ENCODE assay signal across 19 mouse cellular contexts in genomic region chr2:18038141-18038752, GRCm38 (mm10). TPM values are rescaled to one million over a fixed set of nuclear protein-coding genes. Genes with fewer than 3 reads are reported as not detected.
DNase-seq lines count a peak whose midpoint lies in the region; ATAC-seq and TF ChIP-seq lines count a peak whose summit lies in the region.
"Had no signal": no experiment of that assay in that cellular context is flagged by ENCODE, and none has a peak within 500 bp of the region (broad histone marks: within the 10 kb centered on the region; RNA-seq: fewer than 3 reads in every experiment).

No protein-coding gene starts in this region.

- 48% methylated on average over 3 of the region's 3 CpGs for WGBS in forebrain, embryonic 10.5 days
- WGBS in forebrain, embryonic 16.5 days, result 47% methylated on average over 3 of the region's 3 CpGs
- 41% methylated on average over 3 of the region's 3 CpGs for WGBS in forebrain, embryonic 11.5 days
- 48% methylated on average over 3 of the region's 3 CpGs for WGBS in kidney, embryonic 15.5 days

- TF ChIP-seq CTCF in layer of hippocampus, adult 2 months (conservative IDR thresholded peaks at IDR 0.05), result no peak

- H3K27ac ChIP-seq in forebrain, embryonic 10.5 days, result peak overlapping the region; percentile 99
- H3K27ac ChIP-seq in forebrain, embryonic 16.5 days (ENCODE audit: low read length), result no peak overlapping the region
- 0 out of 2 replicates have a peak overlapping the region, but pooled peaks have one; percentile 46 for H3K27ac ChIP-seq in layer of hippocampus, adult 2 months
- H3K27ac ChIP-seq in forebrain, embryonic 11.5 days (ENCODE audit: low read depth, low read length), result no peak overlapping the region
- H3K27ac ChIP-seq in kidney, embryonic 15.5 days, result peak overlapping the region; percentile 91; the same call in 1 of the 2 replicates
- H3K27ac ChIP-seq: gastrocnemius, adult 2 months had no signal

- no peak for DNase-seq in forebrain, embryonic 10.5 days (ENCODE audit: extremely low spot score, low spot score)
- DNase-seq in layer of hippocampus, adult 2 months (ENCODE audit: low spot score in 2 of 2), result no peak
- DNase-seq in layer of hippocampus, postnatal 36 days, result no peak
- DNase-seq in forebrain, embryonic 11.5 days (ENCODE audit: low spot score), result no peak
- DNase-seq in adrenal gland, postnatal 10 days, result no peak
- no peak for DNase-seq in frontal cortex, postnatal 14 days (ENCODE audit: low spot score in 2 of 2)
- DNase-seq: cerebellum, adult 11-12 months; gastrocnemius, adult 2 months; lung, adult 2 months had no signal

- no peaks in the 10 kb centered on the region for H3K9me3 ChIP-seq in forebrain, embryonic 10.5 days
- no peaks in the 10 kb centered on the region for H3K9me3 ChIP-seq in forebrain, embryonic 16.5 days (ENCODE audit: control insufficient read depth, low read length)
- no peaks in the 10 kb centered on the region for H3K9me3 ChIP-seq in forebrain, embryonic 11.5 days (ENCODE audit: control insufficient read depth, low read length)
- no peaks in the 10 kb centered on the region for H3K9me3 ChIP-seq in kidney, embryonic 15.5 days (replicated peaks)

- H3K36me3 ChIP-seq in forebrain, embryonic 10.5 days (replicated peaks), result 0 out of 2 replicates have a peak, but pooled peaks cover 7% of the 10 kb centered on the region
- no peaks in the 10 kb centered on the region for H3K36me3 ChIP-seq in forebrain, embryonic 16.5 days (ENCODE audit: control insufficient read depth, insufficient read depth)
- H3K36me3 ChIP-seq in forebrain, embryonic 11.5 days (ENCODE audit: control insufficient read depth, insufficient read depth, low read length), result no peaks in the 10 kb centered on the region
- H3K36me3 ChIP-seq in kidney, embryonic 15.5 days, result no peaks in the 10 kb centered on the region

- no peak for ATAC-seq in forebrain, embryonic 16.5 days
- ATAC-seq in forebrain, embryonic 11.5 days (replicated peaks; ENCODE audit: low FRiP score), result no peak
- ATAC-seq in kidney, embryonic 15.5 days (replicated peaks; ENCODE audit: low FRiP score), result no peak
- ATAC-seq: Patski had no signal

- peak overlapping the region; percentile 93; the same call in 1 of the 2 replicates for H3K4me3 ChIP-seq in forebrain, embryonic 10.5 days
- H3K4me3 ChIP-seq in forebrain, embryonic 16.5 days (replicated peaks; ENCODE audit: low read length), result no peak overlapping the region
- no peak overlapping the region for H3K4me3 ChIP-seq in layer of hippocampus, adult 2 months
- H3K4me3 ChIP-seq in forebrain, embryonic 11.5 days (ENCODE audit: low read depth, low read length), result no peak overlapping the region; the same call in 1 of the 2 replicates
- no peak overlapping the region for H3K4me3 ChIP-seq in kidney, embryonic 15.5 days (replicated peaks)
- H3K4me3 ChIP-seq: gastrocnemius, adult 2 months had no signal

- no peak overlapping the region for H3K9ac ChIP-seq in forebrain, embryonic 16.5 days (replicated peaks; ENCODE audit: low read depth, low read length)
- H3K9ac ChIP-seq in forebrain, embryonic 11.5 days (ENCODE audit: low read length), result peak overlapping the region; percentile 92
- H3K9ac ChIP-seq in kidney, embryonic 15.5 days, result no peak overlapping the region

- peaks cover 98% of the 10 kb centered on the region for H3K4me1 ChIP-seq in forebrain, embryonic 10.5 days
- peaks cover 44% of the 10 kb centered on the region for H3K4me1 ChIP-seq in forebrain, embryonic 16.5 days (replicated peaks; ENCODE audit: control insufficient read depth, insufficient read depth, low read length)
- peaks cover 47% of the 10 kb centered on the region for H3K4me1 ChIP-seq in forebrain, embryonic 11.5 days (replicated peaks; ENCODE audit: control insufficient read depth, insufficient read depth, low read length)
- peaks cover 69% of the 10 kb centered on the region for H3K4me1 ChIP-seq in kidney, embryonic 15.5 days

- H3K4me2 ChIP-seq in forebrain, embryonic 16.5 days (ENCODE audit: low read length), result no peak overlapping the region
- H3K4me2 ChIP-seq in forebrain, embryonic 11.5 days (ENCODE audit: low read depth, low read length, severe bottlenecking), result peak overlapping the region; percentile 82; the same call in 1 of the 2 replicates
- H3K4me2 ChIP-seq in kidney, embryonic 15.5 days, result no peak overlapping the region

- H3K27me3 ChIP-seq in forebrain, embryonic 10.5 days (ENCODE audit: poor library complexity, severe bottlenecking), result no peaks in the 10 kb centered on the region
- H3K27me3 ChIP-seq in forebrain, embryonic 16.5 days (replicated peaks; ENCODE audit: control insufficient read depth, insufficient read depth, low read length), result no peaks in the 10 kb centered on the region
- H3K27me3 ChIP-seq in forebrain, embryonic 11.5 days (ENCODE audit: control insufficient read depth, insufficient read depth, low read length), result no peaks in the 10 kb centered on the region
- H3K27me3 ChIP-seq in kidney, embryonic 15.5 days, result no peaks in the 10 kb centered on the region
- H3K27me3 ChIP-seq: Patski had no signal

RNA-seq across cellular contexts. Expression of gene A930004D18Rik, which starts 0.7 kb away (rescaled TPM):
- 13.8 and 17.9 TPM in 2 replicates for polyA plus RNA-seq in forebrain, embryonic 10.5 days (2016; fragmentation: Nextera tagmentation; extraction: Ambion mirVana)
- 9.6 and 14.1 TPM in 2 replicates for polyA plus RNA-seq in forebrain, embryonic 16.5 days (2015; fragmentation: Nextera tagmentation; extraction: Ambion mirVana)
- 1 to 10 TPM; 4.2 to 4.3 TPM for total RNA-seq in layer of hippocampus, adult 2 months (2021)
- 1 to 10 TPM; 3.0 to 5.6 TPM for total RNA-seq in layer of hippocampus, postnatal 36 days (2021)
- polyA plus RNA-seq in forebrain, embryonic 11.5 days (2014; fragmentation: Nextera tagmentation; extraction: Ambion mirVana), result 12.2 and 15.4 TPM in 2 replicates
- polyA plus RNA-seq in kidney, embryonic 15.5 days (2015; fragmentation: Nextera tagmentation; extraction: Ambion mirVana), result 12.0 and 15.1 TPM in 2 replicates
- 1 to 10 TPM; 2.3 to 6.1 TPM for total RNA-seq in adrenal gland, postnatal 10 days (2021)

RNA-seq across cellular contexts. Expression of gene Skida1, which starts 10.6 kb away (rescaled TPM):
- 16.0 and 17.2 TPM in 2 replicates for polyA plus RNA-seq in forebrain, embryonic 10.5 days (2016; fragmentation: Nextera tagmentation; extraction: Ambion mirVana)
- polyA plus RNA-seq in forebrain, embryonic 16.5 days (2015; fragmentation: Nextera tagmentation; extraction: Ambion mirVana), result 9.8 and 13.4 TPM in 2 replicates
- total RNA-seq in layer of hippocampus, adult 2 months (2021), result 10 to 100 TPM; 16.8 to 16.9 TPM
- 10 to 100 TPM; 17.2 to 17.3 TPM for total RNA-seq in layer of hippocampus, postnatal 36 days (2021)
- 20.2 and 23.3 TPM in 2 replicates for polyA plus RNA-seq in forebrain, embryonic 11.5 days (2014; fragmentation: Nextera tagmentation; extraction: Ambion mirVana)
- 10.3 and 11.8 TPM in 2 replicates for polyA plus RNA-seq in kidney, embryonic 15.5 days (2015; fragmentation: Nextera tagmentation; extraction: Ambion mirVana)
- 1 to 10 TPM; 3.5 to 4.9 TPM for total RNA-seq in adrenal gland, postnatal 10 days (2021)

RNA-seq across cellular contexts. Expression of gene Mllt10, which starts 16.8 kb away (rescaled TPM):
- 65.0 and 68.0 TPM in 2 replicates for polyA plus RNA-seq in forebrain, embryonic 10.5 days (2016; fragmentation: Nextera tagmentation; extraction: Ambion mirVana)
- polyA plus RNA-seq in forebrain, embryonic 16.5 days (2015; fragmentation: Nextera tagmentation; extraction: Ambion mirVana), result 53.8 and 56.0 TPM in 2 replicates
- total RNA-seq in layer of hippocampus, adult 2 months (2021), result 10 to 100 TPM; 63.6 to 67.6 TPM
- total RNA-seq in layer of hippocampus, postnatal 36 days (2021), result 10 to 100 TPM; 53.7 to 57.7 TPM
- polyA plus RNA-seq in forebrain, embryonic 11.5 days (2014; fragmentation: Nextera tagmentation; extraction: Ambion mirVana), result 52.9 and 54.2 TPM in 2 replicates
- 72.9 and 73.1 TPM in 2 replicates for polyA plus RNA-seq in kidney, embryonic 15.5 days (2015; fragmentation: Nextera tagmentation; extraction: Ambion mirVana)
- 10 to 100 TPM; 35.1 to 44.5 TPM for total RNA-seq in adrenal gland, postnatal 10 days (2021)

RNA-seq across cellular contexts. Expression of gene H2al2a, which starts 41.5 kb away (rescaled TPM):
- not detected in 2 replicates for polyA plus RNA-seq in forebrain, embryonic 10.5 days (2016; fragmentation: Nextera tagmentation; extraction: Ambion mirVana)
- not detected in 2 replicates for polyA plus RNA-seq in forebrain, embryonic 16.5 days (2015; fragmentation: Nextera tagmentation; extraction: Ambion mirVana)
- not detected for total RNA-seq in layer of hippocampus, adult 2 months (2021)
- total RNA-seq in layer of hippocampus, postnatal 36 days (2021), result not detected
- polyA plus RNA-seq in forebrain, embryonic 11.5 days (2014; fragmentation: Nextera tagmentation; extraction: Ambion mirVana), result not detected in 2 replicates
- not detected in 2 replicates for polyA plus RNA-seq in kidney, embryonic 15.5 days (2015; fragmentation: Nextera tagmentation; extraction: Ambion mirVana)
- total RNA-seq in adrenal gland, postnatal 10 days (2021), result not detected
- total RNA-seq: gastrocnemius, adult 2 months; heart, adult 8-10 months; heart, postnatal 25 days; left cerebral cortex, adult 8-10 months; megakaryocyte, adult 5-6 weeks had no signal
- polyA plus RNA-seq: cortical plate, adult 2 months; limb, embryonic 14.5 days; lung, adult 2 months; neural tube, embryonic 11.5 days; Patski had no signal

Comparison
In these comparisons a context has a peak if more than half of its experiments do, and no peak if none do; other contexts are left out.
1. H3K27ac ChIP-seq: peak in forebrain, embryonic 10.5 days (single experiment), layer of hippocampus, adult 2 months (single experiment) and kidney, embryonic 15.5 days (single experiment); none in forebrain, embryonic 16.5 days (single experiment) and forebrain, embryonic 11.5 days (single experiment).